Mouse (Mus musculus) bone marrow macrophage, adult 2 months (primary cell): Measurements from ENCODE around the gene Dip2b.

ENCODE experiments used
- CTCF ChIP-seq: IDR thresholded peaks from 2 replicates; pipeline ENCODE4 v1.5.1; 2012; ENCODE audit warnings: low read depth, mild to moderate bottlenecking, low read length, moderate library complexity
- POLR2A ChIP-seq: IDR thresholded peaks from 2 replicates; pipeline ENCODE4 v1.6.1; 2012; ENCODE audit warnings: mild to moderate bottlenecking, low read depth, low read length, borderline replicate concordance

DNA sequence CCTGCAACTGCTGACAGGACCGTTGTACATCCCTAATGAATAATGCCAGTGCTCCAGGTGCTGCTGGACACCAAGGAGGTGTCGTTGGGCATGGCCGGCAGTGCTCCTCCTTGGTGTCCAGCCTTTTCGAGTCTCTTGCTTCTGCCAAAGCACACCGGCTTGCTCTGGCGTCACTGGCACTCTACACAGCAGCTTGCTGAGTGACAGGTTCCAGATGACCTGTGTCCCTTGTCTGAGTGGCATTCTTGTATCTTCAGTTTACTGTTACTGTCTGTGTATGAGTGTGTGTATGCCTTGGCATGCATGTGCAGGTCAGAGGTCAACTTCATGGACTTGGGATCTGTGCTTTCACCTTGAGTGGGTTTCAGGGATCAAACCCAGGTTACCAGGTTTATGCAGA, 83.0 kb downstream of the Dip2b start:
- TF ChIP-seq CTCF (no peak), POLR2A (no peak)
